ENCODE assay signal across 8 mouse cellular contexts in genomic region chr9:24503067-24503857, GRCm38 (mm10). TPM values are rescaled to one million over a fixed set of nuclear protein-coding genes. Genes with fewer than 3 reads are reported as not detected.
DNase-seq lines count a peak whose midpoint lies in the region; ATAC-seq and TF ChIP-seq lines count a peak whose summit lies in the region.

Gene Dpy19l1, minus strand, starts transcription at chr9:24503140.

- H3K36me3 ChIP-seq in embryonic facial prominence, embryonic 13.5 days = no peaks in the 10 kb centered on the region; the same call in 1 of the 2 replicates
- H3K36me3 ChIP-seq in heart, adult 2 months (ENCODE audit: control insufficient read depth, insufficient read depth, low read length) = no peaks in the 10 kb centered on the region
- H3K36me3 ChIP-seq in kidney, adult 2 months (ENCODE audit: control insufficient read depth, insufficient read depth, low read length) = no peaks in the 10 kb centered on the region
- H3K36me3 ChIP-seq in limb, embryonic 11.5 days (ENCODE audit: control insufficient read depth, insufficient read depth, low read length) = no peaks in the 10 kb centered on the region; the same call in 1 of the 2 replicates
- H3K36me3 ChIP-seq in midbrain, embryonic 13.5 days = no peaks in the 10 kb centered on the region
- H3K36me3 ChIP-seq in small intestine, adult 2 months (ENCODE audit: control insufficient read depth, insufficient read depth, low read length) = no peaks in the 10 kb centered on the region

- no peak for TF ChIP-seq EP300 in heart, adult 2 months (IDR thresholded peaks at IDR 0.05; ENCODE audit: insufficient read depth, low read depth, low read length)

- peak; percentile 74 for DNase-seq in 3T3-L1 (ENCODE audit: low read depth, low spot score)
- DNase-seq in adrenal gland, postnatal 4 days (ENCODE audit: low spot score in 2 of 2) = peak; percentile 83 to 90
- peak; percentile 97 to 98 for DNase-seq in heart, adult 2 months
- peak; percentile 97 for DNase-seq in kidney, adult 2 months
- peak; percentile 93 for DNase-seq in limb, embryonic 11.5 days (ENCODE audit: low spot score)

- intact Hi-C loops in heart, adult 2 months (cut with DNase I) = no loop called here

- peak; percentile 92 for ATAC-seq in embryonic facial prominence, embryonic 13.5 days (ENCODE audit: insufficient number of reproducible peaks, insufficient read depth, low FRiP score, low TSS enrichment, low read depth)
- peak; percentile 96 for ATAC-seq in limb, embryonic 11.5 days (ENCODE audit: insufficient number of reproducible peaks, low FRiP score, low TSS enrichment, low read depth)
- ATAC-seq in midbrain, embryonic 13.5 days = peak; percentile 98

- peaks cover 22% of the 10 kb centered on the region for H3K4me1 ChIP-seq in embryonic facial prominence, embryonic 13.5 days
- H3K4me1 ChIP-seq in heart, adult 2 months (ENCODE audit: control insufficient read depth, insufficient read depth, low read length) = no peaks in the 10 kb centered on the region; the same call in none of the 2 replicates
- H3K4me1 ChIP-seq in kidney, adult 2 months (ENCODE audit: control insufficient read depth, insufficient read depth, low read length) = no peaks in the 10 kb centered on the region; the same call in 1 of the 2 replicates
- 0 out of 2 replicates have a peak, but pooled peaks cover 6% of the 10 kb centered on the region for H3K4me1 ChIP-seq in limb, embryonic 11.5 days (ENCODE audit: control insufficient read depth, insufficient read depth, low read length)
- H3K4me1 ChIP-seq in midbrain, embryonic 13.5 days (replicated peaks) = peaks cover 25% of the 10 kb centered on the region
- H3K4me1 ChIP-seq in small intestine, adult 2 months (ENCODE audit: control insufficient read depth, insufficient read depth, insufficient read length, low read length) = peaks cover 2% of the 10 kb centered on the region

- H3K9me3 ChIP-seq in embryonic facial prominence, embryonic 13.5 days = no peaks in the 10 kb centered on the region
- H3K9me3 ChIP-seq in limb, embryonic 11.5 days (ENCODE audit: control insufficient read depth, low read length) = no peaks in the 10 kb centered on the region
- no peaks in the 10 kb centered on the region for H3K9me3 ChIP-seq in midbrain, embryonic 13.5 days

- H3K4me3 ChIP-seq in embryonic facial prominence, embryonic 13.5 days = peak within 1 kb of the TSS; percentile 78
- H3K4me3 ChIP-seq in heart, adult 2 months = peak within 1 kb of the TSS; percentile 71
- H3K4me3 ChIP-seq in kidney, adult 2 months (ENCODE audit: insufficient read depth, low read depth, low read length) = peak within 1 kb of the TSS; percentile 83
- peak within 1 kb of the TSS; percentile 64 for H3K4me3 ChIP-seq in limb, embryonic 11.5 days (ENCODE audit: low read depth, low read length)
- H3K4me3 ChIP-seq in midbrain, embryonic 13.5 days (replicated peaks) = peak within 1 kb of the TSS; percentile 74
- H3K4me3 ChIP-seq in small intestine, adult 2 months (ENCODE audit: low read depth, low read length) = peak within 1 kb of the TSS; percentile 97

- H3K79me2 ChIP-seq in heart, adult 2 months (replicated peaks; ENCODE audit: control insufficient read depth, insufficient read depth, low read length) = peaks cover 3% of the 10 kb centered on the region; the same call in 1 of the 2 replicates

- WGBS in embryonic facial prominence, embryonic 13.5 days = under 1% methylated on average over 75 of the region's 99 CpGs
- WGBS in heart, adult 2 months = 1% methylated on average over 99 of the region's 99 CpGs
- under 1% methylated on average over 98 of the region's 99 CpGs for WGBS in kidney, adult 2 months
- under 1% methylated on average over 88 of the region's 99 CpGs for WGBS in limb, embryonic 11.5 days
- under 1% methylated on average over 91 of the region's 99 CpGs for WGBS in midbrain, embryonic 13.5 days
- under 1% methylated on average over 98 of the region's 99 CpGs for WGBS in small intestine, adult 2 months

- no peaks in the 10 kb centered on the region for H3K27me3 ChIP-seq in embryonic facial prominence, embryonic 13.5 days
- H3K27me3 ChIP-seq in heart, adult 2 months (ENCODE audit: control insufficient read depth, insufficient read depth, low read length) = no peaks in the 10 kb centered on the region
- H3K27me3 ChIP-seq in kidney, adult 2 months (replicated peaks; ENCODE audit: control insufficient read depth, insufficient read depth, low read length) = no peaks in the 10 kb centered on the region
- H3K27me3 ChIP-seq in limb, embryonic 11.5 days (ENCODE audit: control insufficient read depth, insufficient read depth, low read length) = no peaks in the 10 kb centered on the region
- H3K27me3 ChIP-seq in midbrain, embryonic 13.5 days = no peaks in the 10 kb centered on the region
- no peaks in the 10 kb centered on the region; the same call in 1 of the 2 replicates for H3K27me3 ChIP-seq in small intestine, adult 2 months (ENCODE audit: control insufficient read depth, insufficient read depth, low read length)

- H3K9ac ChIP-seq in embryonic facial prominence, embryonic 13.5 days = peak within 1 kb of the TSS; percentile 83
- peak within 1 kb of the TSS; percentile 93 for H3K9ac ChIP-seq in heart, adult 2 months (ENCODE audit: low read depth, low read length)
- H3K9ac ChIP-seq in limb, embryonic 11.5 days (ENCODE audit: low read length) = peak within 1 kb of the TSS; percentile 93
- H3K9ac ChIP-seq in midbrain, embryonic 13.5 days (replicated peaks) = peak within 1 kb of the TSS; percentile 83

- TF ChIP-seq CTCF in heart, adult 2 months (IDR thresholded peaks at IDR 0.05) = peak; percentile 56
- TF ChIP-seq CTCF in kidney, adult 2 months (conservative IDR thresholded peaks at IDR 0.05; ENCODE audit: insufficient read depth, insufficient read length, low read depth, low read length) = peak; percentile 27; the same call in 1 of the 2 replicates
- TF ChIP-seq CTCF in small intestine, adult 2 months (IDR thresholded peaks at IDR 0.05; ENCODE audit: extremely low read depth, insufficient read length, insufficient replicate concordance, low read depth, low read length) = no peak

- H3K27ac ChIP-seq in embryonic facial prominence, embryonic 13.5 days = peak within 1 kb of the TSS; percentile 90
- H3K27ac ChIP-seq in heart, adult 2 months = peak within 1 kb of the TSS; percentile 78
- H3K27ac ChIP-seq in kidney, adult 2 months (ENCODE audit: insufficient read depth, low read depth, low read length) = peak within 1 kb of the TSS; percentile 39; the same call in 1 of the 2 replicates
- peak within 1 kb of the TSS; percentile 82 for H3K27ac ChIP-seq in limb, embryonic 11.5 days (replicated peaks; ENCODE audit: low read depth, low read length)
- peak within 1 kb of the TSS; percentile 87 for H3K27ac ChIP-seq in midbrain, embryonic 13.5 days
- peak within 1 kb of the TSS; percentile 76 for H3K27ac ChIP-seq in small intestine, adult 2 months (ENCODE audit: insufficient read depth, low read depth, low read length)

- H3K4me2 ChIP-seq in embryonic facial prominence, embryonic 13.5 days = peak within 1 kb of the TSS; percentile 60
- peak within 1 kb of the TSS; percentile 59 for H3K4me2 ChIP-seq in limb, embryonic 11.5 days (ENCODE audit: low read depth, severe bottlenecking)
- H3K4me2 ChIP-seq in midbrain, embryonic 13.5 days (replicated peaks) = peak within 1 kb of the TSS; percentile 68

- TF ChIP-seq POLR2A in heart, adult 2 months (IDR thresholded peaks at IDR 0.05; ENCODE audit: insufficient read depth, low read depth, low read length) = peak; percentile 60
- TF ChIP-seq POLR2A in kidney, adult 2 months (IDR thresholded peaks at IDR 0.05; ENCODE audit: low read depth, low read length) = peak; percentile 39
- peak; percentile 81 for TF ChIP-seq POLR2A in small intestine, adult 2 months (IDR thresholded peaks at IDR 0.05; ENCODE audit: low read depth, low read length)

RNA-seq across cellular contexts. Expression of gene Dpy19l1, which starts in this region (rescaled TPM):
- total RNA-seq in adrenal gland, postnatal 4 days (2021) = 10 to 100 TPM; 55.6 to 59.6 TPM
- polyA plus RNA-seq in embryonic facial prominence, embryonic 13.5 days (2015; fragmentation: Nextera tagmentation; extraction: Ambion mirVana) = 11.7 and 15.0 TPM in 2 replicates
- total RNA-seq in heart, adult 2 months (2021) = 1 to 10 TPM; 6.9 TPM
- 5.1 and 7.6 TPM in 2 replicates for polyA plus RNA-seq in heart, adult 2 months (2012; rRNA removed)
- 4.3 and 5.5 TPM in 2 replicates for polyA plus RNA-seq in kidney, adult 2 months (2012; rRNA removed)
- polyA plus RNA-seq in limb, embryonic 11.5 days (2014; fragmentation: Nextera tagmentation; extraction: Ambion mirVana) = 18.7 and 23.0 TPM in 2 replicates
- polyA plus RNA-seq in midbrain, embryonic 13.5 days (2015; fragmentation: Nextera tagmentation; extraction: Ambion mirVana) = 6.6 and 8.3 TPM in 2 replicates
- polyA plus RNA-seq in small intestine, adult 2 months (2012; rRNA removed) = 1.5 and 1.6 TPM in 2 replicates

Comparison
In these comparisons a context has a peak if more than half of its experiments do, and no peak if none do; other contexts are left out.
1. Peak in every context shown above with its lines: DNase-seq, ATAC-seq, H3K4me3 ChIP-seq and H3K27ac ChIP-seq.
2. RNA of gene Dpy19l1 (total RNA-seq): 55.6 to 59.6 TPM in adrenal gland, postnatal 4 days; 6.9 TPM in heart, adult 2 months; every median in the first group is over 4 times any median in the second.
3. H3K27ac ChIP-seq: peak in every context shown above with its lines; median percentile 90 in embryonic facial prominence, embryonic 13.5 days; 87 in midbrain, embryonic 13.5 days; 82 in limb, embryonic 11.5 days; 78 in heart, adult 2 months; 76 in small intestine, adult 2 months; 39 in kidney, adult 2 months.